Mouse (Mus musculus) forebrain, embryonic 10.5 days (tissue): ENCODE data around the gene Insl3. TPM values are rescaled to one million over a fixed set of nuclear protein-coding genes. Genes with fewer than 3 reads are reported as not detected.
"Not testable (repeated sequence)": the region's sequence is repeated elsewhere in the genome, so short reads cannot be mapped to it uniquely, and the experiment has no call there.

Experiments
- DNase-seq: peaks from one replicate; pipeline ENCODE4 v3.0.0-alpha.2; 2017; ENCODE audit warnings: low spot score; ENCODE audit errors: extremely low spot score
- H3K27ac ChIP-seq: fragments of 300-500 bp; sonication (generic); 2 replicates; pipeline ENCODE4 v1.5.1; 2016; ENCODE audit warnings: mild to moderate bottlenecking
- H3K27me3 ChIP-seq: fragments of 300-500 bp; sonication (generic); 2 replicates; pipeline ENCODE4 v1.6.1; 2016; ENCODE audit warnings: mild to moderate bottlenecking; ENCODE audit not compliant: poor library complexity, severe bottlenecking
- H3K36me3 ChIP-seq: fragments of 300-500 bp; sonication (generic); replicated peaks from 2 replicates; pipeline ENCODE4 v1.6.1; 2016; ENCODE audit warnings: mild to moderate bottlenecking, moderate library complexity
- H3K4me1 ChIP-seq: fragments of 300-500 bp; sonication (generic); 2 replicates; pipeline ENCODE4 v1.6.1; 2016
- H3K4me3 ChIP-seq: fragments of 300-500 bp; sonication (generic); 2 replicates; pipeline ENCODE4 v1.5.1; 2016; ENCODE audit warnings: mild to moderate bottlenecking, moderate library complexity
- H3K9me3 ChIP-seq: fragments of 300-500 bp; sonication (generic); 2 replicates; pipeline ENCODE4 v1.6.1; 2016; ENCODE audit warnings: mild to moderate bottlenecking, moderate library complexity
- WGBS: fragments of 180-500 bp; shearing (Covaris S2); methylation state at CpG from one replicate; pipeline ENCODE4 v1.1.7; 2016; 5-methylcytosine and 5-hydroxymethylcytosine counted together
- polyA plus RNA-seq: library from polyadenylated mRNA; unstranded; fragments of >200 nt; fragmentation: Nextera tagmentation; extraction: Ambion mirVana; gene quantifications from 2 replicates; pipeline ENCODE4 v1.2.1, GENCODE M21; 2016

Gene Insl3
- polyA plus RNA-seq, 1 experiment from 2014 or later, result 0.26 TPM

GRCm38 (mm10) chr8:71701414-71702086 lies 12.5 kb downstream of the Insl3 start, which contains the start of gene B3gnt3:
TSS of gene B3gnt3 (minus strand) at chr8:71701789.
- peaks cover 95% of the 10 kb centered on the region for H3K27me3 ChIP-seq
- 20% methylated on average over 33 of the region's 34 CpGs for WGBS
- H3K9me3 ChIP-seq, result no peaks in the 10 kb centered on the region
- peak within 1 kb of the TSS; percentile 19; the same call in 1 of the 2 replicates for H3K4me3 ChIP-seq
- peaks cover 27% of the 10 kb centered on the region for H3K4me1 ChIP-seq
- no peak within 1 kb of the TSS for H3K27ac ChIP-seq
- DNase-seq, result no peak
- H3K36me3 ChIP-seq, result no peaks in the 10 kb centered on the region

- H3K9me3 ChIP-seq, result no peaks in the 10 kb centered on the region
- no peak overlapping the region for H3K4me3 ChIP-seq
- 33% methylated on average over 4 of the region's 4 CpGs for WGBS
- peaks cover 94% of the 10 kb centered on the region for H3K27me3 ChIP-seq
- no peak overlapping the region for H3K27ac ChIP-seq
- H3K36me3 ChIP-seq, result no peaks in the 10 kb centered on the region
- H3K4me1 ChIP-seq, result peaks cover 27% of the 10 kb centered on the region
- no peak for DNase-seq
Measured at GRCm38 (mm10) chr8:71702087-71702432, 13.0 kb downstream of the Insl3 start.

DNA sequence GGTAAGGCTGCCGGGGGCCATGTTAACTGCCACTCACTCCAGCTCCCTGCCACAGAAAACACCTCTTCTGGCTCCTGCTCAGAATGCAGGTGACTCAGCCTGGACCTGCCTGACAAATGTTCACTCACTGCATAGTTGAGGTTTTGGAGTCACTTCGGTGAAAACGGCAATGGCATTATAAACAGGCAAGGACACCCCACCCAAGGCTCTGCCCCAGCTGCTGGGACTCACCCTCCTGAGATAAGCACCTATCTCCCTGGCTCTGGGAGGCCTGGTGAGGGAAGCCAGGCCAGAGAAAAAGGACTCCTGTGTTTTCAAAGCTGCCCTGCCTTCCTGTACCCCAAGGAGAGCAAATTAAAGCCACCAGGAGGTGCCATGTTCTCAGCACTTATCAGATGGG lies 13.9 kb downstream of the Insl3 start:
- no peak overlapping the region for H3K4me3 ChIP-seq
- peaks cover 27% of the 10 kb centered on the region for H3K4me1 ChIP-seq
- DNase-seq, result no peak
- H3K9me3 ChIP-seq, result no peaks in the 10 kb centered on the region
- H3K27ac ChIP-seq, result no peak overlapping the region
- no peaks in the 10 kb centered on the region for H3K36me3 ChIP-seq
- 88% methylated on average over 3 of the region's 3 CpGs for WGBS
- H3K27me3 ChIP-seq, result peaks cover 94% of the 10 kb centered on the region

DNA sequence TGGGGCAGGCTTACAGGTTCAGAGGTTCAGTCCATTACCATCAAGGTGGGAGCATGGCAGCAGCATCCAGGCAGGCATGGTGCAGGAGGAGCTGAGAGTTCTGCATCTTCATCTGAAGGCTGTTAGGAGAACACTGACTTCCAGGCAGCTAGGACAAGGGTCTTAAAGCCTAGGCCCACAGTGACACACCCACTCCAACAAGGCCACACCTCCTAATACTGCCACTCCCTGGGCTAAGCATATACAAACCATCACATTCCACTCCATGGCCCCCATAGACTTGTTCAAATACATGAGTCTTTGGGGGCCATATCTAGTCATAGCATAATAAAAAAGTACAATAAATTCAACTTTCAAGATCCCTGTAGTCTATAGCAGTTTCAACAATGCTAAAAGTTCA lies 14.4 kb downstream of the Insl3 start:
- H3K27ac ChIP-seq, DNase-seq, H3K36me3 ChIP-seq, H3K4me3 ChIP-seq, H3K9me3 ChIP-seq: not testable (repeated sequence)
- peaks cover 25% of the 10 kb centered on the region for H3K4me1 ChIP-seq
- peaks cover 94% of the 10 kb centered on the region for H3K27me3 ChIP-seq

GRCm38 (mm10) chr8:71707874-71708273 lies 18.9 kb downstream of the Insl3 start:
- DNase-seq, result no peak
- Histone ChIP-seq H3K4me1 (peaks cover 12% of the 10 kb centered on the region), H3K27ac (no peak overlapping the region), H3K36me3 (0 out of 2 replicates have a peak, but pooled peaks cover 5% of the 10 kb centered on the region), H3K9me3 (no peaks in the 10 kb centered on the region), H3K27me3 (peaks cover 90% of the 10 kb centered on the region), H3K4me3 (no peak overlapping the region)
- WGBS, result 34% methylated on average over 8 of the region's 8 CpGs

GRCm38 (mm10) chr8:71709134-71709799 lies 20.3 kb downstream of the Insl3 start:
- peaks cover 76% of the 10 kb centered on the region for H3K27me3 ChIP-seq
- H3K4me3 ChIP-seq, result peak overlapping the region; percentile 32
- no peak overlapping the region for H3K27ac ChIP-seq
- 34% methylated on average over 25 of the region's 25 CpGs for WGBS
- no peak for DNase-seq
- peaks cover 12% of the 10 kb centered on the region for H3K4me1 ChIP-seq
- H3K36me3 ChIP-seq, result 0 out of 2 replicates have a peak, but pooled peaks cover 5% of the 10 kb centered on the region
- H3K9me3 ChIP-seq, result no peaks in the 10 kb centered on the region

GRCm38 (mm10) chr8:71709800-71710446 lies 20.9 kb downstream of the Insl3 start:
- 21% methylated on average over 25 of the region's 25 CpGs for WGBS
- 0 out of 2 replicates have a peak, but pooled peaks cover 5% of the 10 kb centered on the region for H3K36me3 ChIP-seq
- DNase-seq, result peak; percentile 85
- H3K9me3 ChIP-seq, result no peaks in the 10 kb centered on the region
- H3K27me3 ChIP-seq, result peaks cover 70% of the 10 kb centered on the region
- H3K27ac ChIP-seq, result no peak overlapping the region
- H3K4me3 ChIP-seq, result peak overlapping the region; percentile 32
- peaks cover 12% of the 10 kb centered on the region for H3K4me1 ChIP-seq

DNA sequence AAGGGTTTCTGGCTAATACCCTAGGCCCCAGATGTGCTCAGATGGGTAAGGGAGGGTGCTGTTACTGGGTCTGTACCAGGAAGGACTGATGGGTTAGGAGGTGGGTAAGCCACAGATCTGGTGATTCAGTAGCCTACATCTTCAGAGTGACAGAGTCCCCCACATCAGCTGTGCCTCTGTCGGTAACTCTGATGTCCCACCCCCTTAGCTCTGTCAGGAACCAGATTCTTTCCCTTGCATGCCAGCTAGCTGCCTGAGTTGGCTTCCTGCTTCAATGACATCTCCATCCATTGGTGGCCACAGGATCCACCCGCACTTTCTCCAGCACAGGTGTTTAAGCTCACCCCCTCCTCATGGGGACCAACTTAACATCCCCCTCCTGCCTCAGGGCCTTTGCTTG lies 22.6 kb downstream of the Insl3 start:
- no peak for DNase-seq
- Histone ChIP-seq H3K4me1 (peaks cover 12% of the 10 kb centered on the region), H3K4me3 (no peak overlapping the region), H3K9me3 (no peaks in the 10 kb centered on the region), H3K27ac (no peak overlapping the region), H3K36me3 (peaks cover 5% of the 10 kb centered on the region; the same call in 1 of the 2 replicates), H3K27me3 (peaks cover 58% of the 10 kb centered on the region)
- 84% methylated on average over 2 of the region's 2 CpGs for WGBS

GRCm38 (mm10) chr8:71715531-71715930 lies 26.5 kb downstream of the Insl3 start:
- Histone ChIP-seq H3K4me3 (no peak overlapping the region), H3K27ac (no peak overlapping the region), H3K9me3 (no peaks in the 10 kb centered on the region), H3K27me3 (peaks cover 20% of the 10 kb centered on the region), H3K36me3 (peaks cover 9% of the 10 kb centered on the region; the same call in 1 of the 2 replicates), H3K4me1 (peaks cover 27% of the 10 kb centered on the region)
- WGBS, result 55% methylated on average over 8 of the region's 8 CpGs
- DNase-seq, result no peak

DNA sequence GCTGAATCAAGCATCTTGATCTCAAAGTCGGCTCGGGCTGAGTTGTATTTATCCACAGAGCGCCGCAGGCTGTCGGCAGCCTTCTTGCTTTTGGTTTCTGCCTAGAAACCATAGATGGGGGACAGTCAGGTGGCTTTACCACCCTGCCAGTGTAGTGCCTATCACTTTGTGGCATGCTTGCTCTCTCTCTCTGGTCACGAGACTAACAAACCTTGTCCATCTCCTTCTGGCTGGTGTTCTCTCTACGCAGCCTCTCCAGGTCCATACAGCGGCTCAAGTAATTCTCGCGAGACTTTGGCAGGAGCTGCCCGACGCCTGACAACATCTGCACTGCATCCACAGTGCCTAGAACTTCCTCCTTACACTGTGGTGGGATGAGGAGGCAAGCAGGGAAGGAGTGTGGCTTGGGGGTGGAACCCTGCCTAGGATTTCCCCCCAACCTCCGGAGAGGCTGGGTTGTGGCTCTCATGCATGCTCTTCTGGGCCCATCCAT lies 27.6 kb downstream of the Insl3 start:
- Histone ChIP-seq H3K36me3 (peaks cover 9% of the 10 kb centered on the region; the same call in 1 of the 2 replicates), H3K27ac (no peak overlapping the region), H3K4me3 (no peak overlapping the region), H3K4me1 (peaks cover 38% of the 10 kb centered on the region), H3K9me3 (no peaks in the 10 kb centered on the region), H3K27me3 (peaks cover 10% of the 10 kb centered on the region; the same call in 1 of the 2 replicates)
- 88% methylated on average over 13 of the region's 13 CpGs for WGBS
- DNase-seq, result no peak

DNA sequence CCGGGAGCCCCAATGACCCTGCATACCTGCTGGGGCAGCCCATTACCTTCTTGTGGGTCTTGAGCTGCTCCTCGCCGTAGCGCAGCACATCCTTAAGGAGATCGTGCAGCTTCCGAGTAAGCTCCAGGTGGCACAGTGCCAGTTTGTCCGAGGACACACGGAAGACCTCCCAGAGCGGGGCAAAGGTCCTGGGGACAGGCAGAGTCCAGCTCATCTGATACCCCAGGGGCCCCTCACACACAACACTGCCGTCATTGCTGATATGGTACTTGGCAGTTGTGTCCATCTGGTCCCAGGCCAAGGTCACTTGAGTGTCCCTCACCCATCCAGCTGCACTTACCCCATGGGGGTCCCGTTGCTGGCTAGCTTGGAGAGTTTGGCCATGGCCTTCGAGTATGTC lies 28.1 kb downstream of the Insl3 start:
- Histone ChIP-seq H3K36me3 (peaks cover 7% of the 10 kb centered on the region; the same call in 1 of the 2 replicates), H3K27me3 (peaks cover 8% of the 10 kb centered on the region; the same call in 1 of the 2 replicates), H3K4me3 (no peak overlapping the region), H3K4me1 (peaks cover 42% of the 10 kb centered on the region), H3K27ac (no peak overlapping the region), H3K9me3 (no peaks in the 10 kb centered on the region)
- DNase-seq, result no peak
- 94% methylated on average over 12 of the region's 12 CpGs for WGBS

- no peak for DNase-seq
- H3K27ac ChIP-seq, result no peak overlapping the region
- WGBS, result 24% methylated on average over 3 of the region's 3 CpGs
Measured at GRCm38 (mm10) chr8:71718252-71718651, 29.2 kb downstream of the Insl3 start.

More at GRCm38 (mm10) chr8:71718252-71718651, 29.2 kb downstream of the Insl3 start:
- Histone ChIP-seq H3K9me3 (no peaks in the 10 kb centered on the region), H3K4me1 (peaks cover 43% of the 10 kb centered on the region), H3K27me3 (peaks cover 14% of the 10 kb centered on the region; the same call in 1 of the 2 replicates), H3K4me3 (no peak overlapping the region), H3K36me3 (peaks cover 4% of the 10 kb centered on the region; the same call in 1 of the 2 replicates)
